Mouse (Mus musculus) liver, adult 2 months (tissue): Measurements from ENCODE around the gene Lrfn3.

ENCODE experiments used
- CTCF ChIP-seq: fragments of 200-500 bp; IDR thresholded peaks from 2 replicates; pipeline ENCODE4 v1.5.1; 2011; ENCODE audit warnings: low read depth, low read length, control low read depth
- POLR2A ChIP-seq: fragments of 200-500 bp; IDR thresholded peaks from 2 replicates; pipeline ENCODE4 v1.6.1; 2011; ENCODE audit warnings: low read length, control low read depth; ENCODE audit not compliant: insufficient read depth; ENCODE audit errors: extremely low read depth

GRCm38 (mm10) chr7:30326427-30326826, 36.1 kb downstream of the Lrfn3 start:
- TF ChIP-seq POLR2A (no peak), CTCF (no peak)
